In genomic region chr14:98072647-98073420, GRCm38 (mm10) we compare ENCODE assay signal across 12 mouse cellular contexts.
DNase-seq lines count a peak whose midpoint lies in the region; ATAC-seq and TF ChIP-seq lines count a peak whose summit lies in the region.
"Had no signal": no experiment of that assay in that cellular context is flagged by ENCODE, and none has a peak within 500 bp of the region (broad histone marks: within the 10 kb centered on the region; RNA-seq: fewer than 3 reads in every experiment).

No protein-coding gene starts in this region.

- no peaks in the 10 kb centered on the region for H3K36me3 ChIP-seq in heart, embryonic 12.5 days
- no peaks in the 10 kb centered on the region for H3K36me3 ChIP-seq in forebrain, embryonic 15.5 days
- H3K36me3 ChIP-seq in midbrain, embryonic 12.5 days, result no peaks in the 10 kb centered on the region
- H3K36me3 ChIP-seq in thymus, adult 2 months (ENCODE audit: control insufficient read depth, insufficient read depth, low read length), result no peaks in the 10 kb centered on the region
- no peaks in the 10 kb centered on the region for H3K36me3 ChIP-seq in intestine, embryonic 16.5 days (ENCODE audit: control insufficient read depth, insufficient read depth, low read length)
- H3K36me3 ChIP-seq: liver, embryonic 12.5 days had no signal

- DNase-seq in heart, postnatal 4 days, result no peak
- DNase-seq in ZHBTc4 (ENCODE audit: low read depth, low spot score), result peak; percentile 32
- no peak for DNase-seq in thymus, adult 2 months
- no peak for DNase-seq in layer of hippocampus, adult 8-10 months (ENCODE audit: low spot score in 2 of 2)
- DNase-seq: B cell, adult 2 months; cerebellum, adult 18-20 months; kidney, adult 18-20 months had no signal

- H3K4me3 ChIP-seq in heart, embryonic 12.5 days, result peak overlapping the region; percentile 22; the same call in 1 of the 2 replicates
- peak overlapping the region; percentile 26 for H3K4me3 ChIP-seq in forebrain, embryonic 15.5 days
- H3K4me3 ChIP-seq in midbrain, embryonic 12.5 days, result peak overlapping the region; percentile 21; the same call in 1 of the 2 replicates
- no peak overlapping the region for H3K4me3 ChIP-seq in thymus, adult 2 months (ENCODE audit: control insufficient read depth, insufficient read depth, low read length)
- no peak overlapping the region for H3K4me3 ChIP-seq in intestine, embryonic 16.5 days (ENCODE audit: low read length)
- H3K4me3 ChIP-seq: liver, embryonic 12.5 days had no signal

- TF ChIP-seq POLR2A in thymus, adult 2 months (IDR thresholded peaks at IDR 0.05; ENCODE audit: control insufficient read depth, extremely low read depth, insufficient read depth, low read length, poor library complexity), result no peak

- TF ChIP-seq CTCF in thymus, adult 2 months (IDR thresholded peaks at IDR 0.05; ENCODE audit: borderline replicate concordance, control insufficient read depth, extremely low read depth, insufficient read depth, low read length, poor library complexity), result no peak

- no peaks in the 10 kb centered on the region for H3K27me3 ChIP-seq in heart, embryonic 12.5 days (replicated peaks)
- H3K27me3 ChIP-seq in forebrain, embryonic 15.5 days, result no peaks in the 10 kb centered on the region
- H3K27me3 ChIP-seq in midbrain, embryonic 12.5 days, result no peaks in the 10 kb centered on the region
- no peaks in the 10 kb centered on the region for H3K27me3 ChIP-seq in thymus, adult 2 months (ENCODE audit: control insufficient read depth, insufficient read depth, low read length)
- no peaks in the 10 kb centered on the region for H3K27me3 ChIP-seq in intestine, embryonic 16.5 days (replicated peaks; ENCODE audit: control insufficient read depth, insufficient read depth, low read length)
- H3K27me3 ChIP-seq: liver, embryonic 12.5 days had no signal

- H3K9ac ChIP-seq in heart, embryonic 12.5 days, result 0 out of 2 replicates have a peak overlapping the region, but pooled peaks have one; percentile 41
- H3K9ac ChIP-seq in forebrain, embryonic 15.5 days (replicated peaks), result peak overlapping the region; percentile 14; the same call in 1 of the 2 replicates
- peak overlapping the region; percentile 11; the same call in 1 of the 2 replicates for H3K9ac ChIP-seq in midbrain, embryonic 12.5 days (replicated peaks)
- H3K9ac ChIP-seq in intestine, embryonic 16.5 days (ENCODE audit: low read depth, low read length), result no peak overlapping the region
- H3K9ac ChIP-seq: liver, embryonic 12.5 days had no signal

- ATAC-seq in heart, embryonic 12.5 days (ENCODE audit: insufficient number of reproducible peaks, low FRiP score), result no peak
- ATAC-seq in forebrain, embryonic 15.5 days (replicated peaks), result peak; percentile 93
- peak; percentile 92 for ATAC-seq in midbrain, embryonic 12.5 days (ENCODE audit: low FRiP score, low read depth)
- ATAC-seq in intestine, embryonic 16.5 days, result no peak
- ATAC-seq: liver, embryonic 12.5 days had no signal

- peak overlapping the region; percentile 33 for H3K4me2 ChIP-seq in heart, embryonic 12.5 days
- H3K4me2 ChIP-seq in forebrain, embryonic 15.5 days (replicated peaks), result peak overlapping the region; percentile 49
- peak overlapping the region; percentile 40 for H3K4me2 ChIP-seq in midbrain, embryonic 12.5 days (replicated peaks)
- no peak overlapping the region for H3K4me2 ChIP-seq in intestine, embryonic 16.5 days (ENCODE audit: low read depth, low read length)
- H3K4me2 ChIP-seq: liver, embryonic 12.5 days had no signal

- peak overlapping the region; percentile 57 for H3K27ac ChIP-seq in heart, embryonic 12.5 days (ENCODE audit: poor library complexity, severe bottlenecking)
- peak overlapping the region; percentile 69 for H3K27ac ChIP-seq in forebrain, embryonic 15.5 days (replicated peaks)
- H3K27ac ChIP-seq in midbrain, embryonic 12.5 days (replicated peaks), result peak overlapping the region; percentile 87
- no peak overlapping the region for H3K27ac ChIP-seq in thymus, adult 2 months (ENCODE audit: control insufficient read depth, insufficient read depth, low read length)
- no peak overlapping the region for H3K27ac ChIP-seq in intestine, embryonic 16.5 days (ENCODE audit: low read length)
- H3K27ac ChIP-seq: liver, embryonic 12.5 days had no signal

- H3K9me3 ChIP-seq in heart, embryonic 12.5 days (replicated peaks), result no peaks in the 10 kb centered on the region
- no peaks in the 10 kb centered on the region for H3K9me3 ChIP-seq in forebrain, embryonic 15.5 days
- H3K9me3 ChIP-seq in midbrain, embryonic 12.5 days, result no peaks in the 10 kb centered on the region
- no peaks in the 10 kb centered on the region for H3K9me3 ChIP-seq in intestine, embryonic 16.5 days (ENCODE audit: control insufficient read depth, low read length)
- H3K9me3 ChIP-seq: liver, embryonic 12.5 days had no signal

- H3K4me1 ChIP-seq in heart, embryonic 12.5 days (replicated peaks), result peaks cover 17% of the 10 kb centered on the region
- peaks cover 33% of the 10 kb centered on the region for H3K4me1 ChIP-seq in forebrain, embryonic 15.5 days
- peaks cover 39% of the 10 kb centered on the region for H3K4me1 ChIP-seq in midbrain, embryonic 12.5 days
- H3K4me1 ChIP-seq in thymus, adult 2 months (replicated peaks; ENCODE audit: control insufficient read depth, insufficient read depth, low read length), result no peaks in the 10 kb centered on the region
- H3K4me1 ChIP-seq in intestine, embryonic 16.5 days (ENCODE audit: control insufficient read depth, insufficient read depth, low read length), result peaks cover 4% of the 10 kb centered on the region; the same call in 1 of the 2 replicates
- H3K4me1 ChIP-seq: liver, embryonic 12.5 days had no signal

- 39% methylated on average over 11 of the region's 11 CpGs for WGBS in heart, embryonic 12.5 days
- 5% methylated on average over 11 of the region's 11 CpGs for WGBS in forebrain, embryonic 15.5 days
- WGBS in midbrain, embryonic 12.5 days, result 12% methylated on average over 11 of the region's 11 CpGs
- WGBS in thymus, adult 2 months, result 94% methylated on average over 11 of the region's 11 CpGs
- 49% methylated on average over 11 of the region's 11 CpGs for WGBS in intestine, embryonic 16.5 days

Comparison
In these comparisons a context has a peak if more than half of its experiments do, and no peak if none do; other contexts are left out.
1. ATAC-seq: peak in forebrain, embryonic 15.5 days (single experiment) and midbrain, embryonic 12.5 days (single experiment); none in heart, embryonic 12.5 days (single experiment) and intestine, embryonic 16.5 days (single experiment).
2. H3K27ac ChIP-seq: peak in heart, embryonic 12.5 days (single experiment), forebrain, embryonic 15.5 days (single experiment) and midbrain, embryonic 12.5 days (single experiment); none in thymus, adult 2 months (single experiment) and intestine, embryonic 16.5 days (single experiment).
3. H3K4me3 ChIP-seq: peak in heart, embryonic 12.5 days (single experiment), forebrain, embryonic 15.5 days (single experiment) and midbrain, embryonic 12.5 days (single experiment); none in thymus, adult 2 months (single experiment) and intestine, embryonic 16.5 days (single experiment).